Mouse (Mus musculus) lung, postnatal 0 days (tissue): ENCODE measurements at regions not wholly inside any gene's neighbourhood (a gene's known extent, or its start where the extent isn't known, plus 50 kb on each side); places are given as distances from the start of the nearest gene placed in this dataset.

Experiments used
- CTCF ChIP-seq: IDR thresholded peaks from 2 replicates; pipeline ENCODE4 v1.5.1; 2016; ENCODE audit warnings: antibody characterized with exemption, mild to moderate bottlenecking
- EP300 ChIP-seq: IDR thresholded peaks from 2 replicates; pipeline ENCODE4 v1.6.1; 2016; ENCODE audit warnings: antibody characterized with exemption, mild to moderate bottlenecking, control low read depth

GRCm38 (mm10) chr15:97507176-97507575, 198.4 kb downstream of the Rpap3 start:
- TF ChIP-seq CTCF (no peak), EP300 (no peak)
